ENCODE assay signal across 21 mouse cellular contexts in the genomic region with DNA sequence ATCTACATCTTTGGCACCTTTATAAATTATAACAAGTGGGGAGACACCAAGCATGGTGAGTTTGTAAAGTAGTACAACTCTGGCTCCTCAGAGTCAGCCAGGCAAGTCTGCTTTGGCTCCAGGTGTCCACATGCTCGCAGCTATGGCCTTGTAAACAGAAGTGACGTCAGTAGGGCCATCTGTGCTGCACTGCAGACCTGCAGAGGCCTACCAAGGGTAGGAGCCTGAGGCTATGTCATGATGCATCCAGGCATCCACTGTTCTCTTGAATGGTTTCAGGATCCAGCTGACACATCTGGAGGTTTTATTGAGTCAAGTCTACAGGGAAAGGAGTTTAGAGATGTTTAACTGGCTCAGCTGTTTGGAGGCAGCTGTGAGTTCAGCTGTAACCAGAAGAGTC.
DNase-seq lines count a peak whose midpoint lies in the region; ATAC-seq lines count a peak whose summit lies in the region.
"Had no signal": no experiment of that assay in that cellular context is flagged by ENCODE, and none has a peak within 500 bp of the region (broad histone marks: within the 10 kb centered on the region; RNA-seq: fewer than 3 reads in every experiment).

No protein-coding gene starts in this region.

- 52% methylated on average over 2 of the region's 2 CpGs for WGBS in embryonic facial prominence, embryonic 14.5 days
- WGBS in embryonic facial prominence, embryonic 10.5 days, result 67% methylated on average over 2 of the region's 2 CpGs
- 25% methylated on average over 2 of the region's 2 CpGs for WGBS in limb, embryonic 15.5 days
- WGBS in liver, embryonic 11.5 days, result 82% methylated on average over 2 of the region's 2 CpGs

- ATAC-seq in embryonic facial prominence, embryonic 14.5 days (ENCODE audit: low read depth), result peak; percentile 55; the same call in 1 of the 2 replicates
- ATAC-seq in limb, embryonic 15.5 days (ENCODE audit: insufficient number of reproducible peaks, low FRiP score, low TSS enrichment, low read depth), result peak; percentile 65; the same call in 1 of the 2 replicates
- no peak for ATAC-seq in liver, embryonic 11.5 days (replicated peaks; ENCODE audit: low FRiP score)
- ATAC-seq: forebrain, embryonic 14.5 days; inflammation-experienced regulatory T-cells, adult 6 months; midbrain, embryonic 15.5 days had no signal

- no peak overlapping the region for H3K27ac ChIP-seq in embryonic facial prominence, embryonic 14.5 days (replicated peaks; ENCODE audit: low read depth, low read length)
- no peak overlapping the region for H3K27ac ChIP-seq in embryonic facial prominence, embryonic 10.5 days (replicated peaks)
- H3K27ac ChIP-seq in limb, embryonic 15.5 days, result no peak overlapping the region
- no peak overlapping the region for H3K27ac ChIP-seq in liver, embryonic 11.5 days (ENCODE audit: low read depth, low read length)
- H3K27ac ChIP-seq: heart, embryonic 15.5 days; midbrain, embryonic 15.5 days had no signal

- H3K4me3 ChIP-seq in embryonic facial prominence, embryonic 14.5 days (ENCODE audit: low read depth, low read length), result no peak overlapping the region
- no peak overlapping the region for H3K4me3 ChIP-seq in embryonic facial prominence, embryonic 10.5 days
- no peak overlapping the region for H3K4me3 ChIP-seq in limb, embryonic 15.5 days
- H3K4me3 ChIP-seq in liver, embryonic 11.5 days (ENCODE audit: low read depth, low read length), result no peak overlapping the region
- H3K4me3 ChIP-seq: heart, embryonic 15.5 days; megakaryocyte, embryonic 14.5 days; midbrain, embryonic 15.5 days; myocyte had no signal

- H3K9me3 ChIP-seq in embryonic facial prominence, embryonic 14.5 days (ENCODE audit: control insufficient read depth, low read length), result no peaks in the 10 kb centered on the region
- no peaks in the 10 kb centered on the region for H3K9me3 ChIP-seq in embryonic facial prominence, embryonic 10.5 days
- no peaks in the 10 kb centered on the region for H3K9me3 ChIP-seq in limb, embryonic 15.5 days
- H3K9me3 ChIP-seq in liver, embryonic 11.5 days (ENCODE audit: control insufficient read depth, low read length), result no peaks in the 10 kb centered on the region
- H3K9me3 ChIP-seq: heart, embryonic 15.5 days; megakaryocyte, embryonic 14.5 days; midbrain, embryonic 15.5 days had no signal

- H3K36me3 ChIP-seq in embryonic facial prominence, embryonic 14.5 days (ENCODE audit: control insufficient read depth, insufficient read depth, low read length), result no peaks in the 10 kb centered on the region
- no peaks in the 10 kb centered on the region for H3K36me3 ChIP-seq in embryonic facial prominence, embryonic 10.5 days (replicated peaks)
- no peaks in the 10 kb centered on the region for H3K36me3 ChIP-seq in limb, embryonic 15.5 days
- H3K36me3 ChIP-seq in liver, embryonic 11.5 days (ENCODE audit: control insufficient read depth, insufficient read depth, low read length), result no peaks in the 10 kb centered on the region
- H3K36me3 ChIP-seq: heart, embryonic 15.5 days; midbrain, embryonic 15.5 days had no signal

- intact Hi-C loops in gastrocnemius, postnatal 14 days (cut with DNase I; ENCODE audit: low total_unique reads), result no loop called here

- H3K9ac ChIP-seq in embryonic facial prominence, embryonic 14.5 days (ENCODE audit: low read depth, low read length), result no peak overlapping the region
- no peak overlapping the region for H3K9ac ChIP-seq in limb, embryonic 15.5 days
- no peak overlapping the region for H3K9ac ChIP-seq in liver, embryonic 11.5 days (ENCODE audit: low read depth, low read length)
- H3K9ac ChIP-seq: heart, embryonic 15.5 days; midbrain, embryonic 15.5 days had no signal

- no peaks in the 10 kb centered on the region for H3K4me1 ChIP-seq in embryonic facial prominence, embryonic 14.5 days (ENCODE audit: control insufficient read depth, insufficient read depth, low read length)
- H3K4me1 ChIP-seq in embryonic facial prominence, embryonic 10.5 days, result no peaks in the 10 kb centered on the region
- H3K4me1 ChIP-seq in limb, embryonic 15.5 days, result peaks cover 4% of the 10 kb centered on the region; the same call in 1 of the 2 replicates
- no peaks in the 10 kb centered on the region for H3K4me1 ChIP-seq in liver, embryonic 11.5 days (replicated peaks; ENCODE audit: control insufficient read depth, insufficient read depth, low read length)
- H3K4me1 ChIP-seq: heart, embryonic 15.5 days; midbrain, embryonic 15.5 days had no signal

- H3K27me3 ChIP-seq in embryonic facial prominence, embryonic 14.5 days (replicated peaks; ENCODE audit: control insufficient read depth, insufficient read depth, low read length), result no peaks in the 10 kb centered on the region
- H3K27me3 ChIP-seq in embryonic facial prominence, embryonic 10.5 days (replicated peaks; ENCODE audit: low read depth, poor library complexity, severe bottlenecking), result no peaks in the 10 kb centered on the region
- no peaks in the 10 kb centered on the region for H3K27me3 ChIP-seq in limb, embryonic 15.5 days
- H3K27me3 ChIP-seq in liver, embryonic 11.5 days (replicated peaks; ENCODE audit: control insufficient read depth, insufficient read depth, low read length), result no peaks in the 10 kb centered on the region
- H3K27me3 ChIP-seq: heart, embryonic 15.5 days; megakaryocyte, embryonic 14.5 days; midbrain, embryonic 15.5 days had no signal

- H3K4me2 ChIP-seq in embryonic facial prominence, embryonic 14.5 days (ENCODE audit: low read depth, low read length), result no peak overlapping the region
- H3K4me2 ChIP-seq in limb, embryonic 15.5 days, result no peak overlapping the region
- no peak overlapping the region for H3K4me2 ChIP-seq in liver, embryonic 11.5 days
- H3K4me2 ChIP-seq: heart, embryonic 15.5 days; midbrain, embryonic 15.5 days had no signal

- DNase-seq in embryonic facial prominence, embryonic 14.5 days (ENCODE audit: low spot score), result peak; percentile 39
- DNase-seq in embryonic facial prominence, embryonic 10.5 days (ENCODE audit: low spot score), result no peak
- peak; percentile 7 for DNase-seq in MN1 (ENCODE audit: low spot score)
- peak; percentile 10 for DNase-seq in brain, adult 2 months (ENCODE audit: low read depth, low spot score)
- DNase-seq in liver, embryonic 11.5 days (ENCODE audit: low spot score), result no peak
- DNase-seq in gastrocnemius, postnatal 14 days, result no peak
- DNase-seq: cerebellum, postnatal 14 days; gastrocnemius, postnatal 36 days; heart, postnatal 4 days; kidney, adult 2 months; kidney, postnatal 10 days; lung, adult 18-20 months; lung, postnatal 14 days; right cerebral cortex, adult 18-20 months had no signal

Comparison
In these comparisons a context has a peak if more than half of its experiments do, and no peak if none do; other contexts are left out.
1. DNase-seq: peak in embryonic facial prominence, embryonic 14.5 days (single experiment), MN1 (single experiment) and brain, adult 2 months (single experiment); none in embryonic facial prominence, embryonic 10.5 days (single experiment), liver, embryonic 11.5 days (single experiment) and gastrocnemius, postnatal 14 days (single experiment).